Mouse (Mus musculus): ENCODE measurements at regions not wholly inside any gene's neighbourhood (a gene's known extent, or its start where the extent isn't known, plus 50 kb on each side); places are given as distances from the start of the nearest gene placed in this dataset.
"Not testable (repeated sequence)": the region's sequence is repeated elsewhere in the genome, so short reads cannot be mapped to it uniquely, and the experiment has no call there.

DNA sequence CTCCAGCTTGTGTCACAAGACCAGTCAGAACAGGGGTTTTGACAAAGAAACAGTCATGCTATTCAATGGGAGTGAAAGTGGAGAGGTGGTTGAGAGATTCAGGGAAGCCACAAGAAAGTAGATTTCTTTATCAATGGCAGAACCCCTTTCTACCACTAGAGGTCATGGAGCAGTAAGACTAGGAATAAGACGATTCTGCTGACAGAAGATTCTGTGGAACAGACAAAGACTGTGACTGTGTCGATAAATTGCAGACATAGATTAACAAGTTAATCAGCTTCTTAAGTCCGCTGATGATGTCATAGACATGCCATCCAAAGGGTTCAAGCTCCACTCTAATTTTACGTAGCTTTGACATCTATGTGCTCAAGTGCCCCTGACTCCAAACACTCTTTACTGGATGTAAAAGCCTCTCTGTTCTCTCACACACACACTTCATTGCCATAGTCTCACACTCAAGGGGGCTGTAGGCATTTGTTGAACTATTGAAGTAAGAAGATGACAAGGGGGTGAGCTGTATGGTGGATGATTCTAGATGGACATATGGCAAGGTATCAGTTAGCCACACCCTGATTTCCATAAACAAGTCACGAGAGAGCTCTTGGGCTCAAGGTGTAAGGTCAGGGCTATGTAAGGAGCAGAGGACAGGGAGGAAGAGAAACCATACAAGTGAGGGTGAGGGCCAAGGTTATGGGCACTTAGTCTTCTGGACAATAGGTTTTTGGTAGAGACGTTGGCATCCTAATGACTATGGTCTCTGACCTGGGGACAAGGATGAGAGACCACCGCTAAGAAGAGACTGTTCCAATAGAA lies 102.9 kb upstream of the Fhl2 start:
- Histone ChIP-seq H3K4me1 (ENCODE audit: control insufficient read depth, low read depth, low read length) (peaks cover 6% of the 10 kb centered on the region), H3K4me2 (ENCODE audit: low read depth, low read length) (no peak overlapping the region), H3K27me3 (ENCODE audit: control insufficient read depth, insufficient read depth, low read depth, low read length) (no peaks in the 10 kb centered on the region), H3K9me3 (replicated peaks; ENCODE audit: control insufficient read depth, low read length) (no peaks in the 10 kb centered on the region), H3K9ac (ENCODE audit: low read depth, low read length) (no peak overlapping the region), H3K27ac (ENCODE audit: low read length) (no peak overlapping the region), H3K36me3 (ENCODE audit: control insufficient read depth, insufficient read depth) (no peaks in the 10 kb centered on the region), H3K4me3 (ENCODE audit: low read depth, low read length) (no peak overlapping the region)
- peak; percentile 32; the same call in 1 of the 2 replicates for ATAC-seq (ENCODE audit: low read depth)
- WGBS (ENCODE audit: insufficient replicate concordance) = 38% methylated on average over 7 of the region's 7 CpGs

DNA sequence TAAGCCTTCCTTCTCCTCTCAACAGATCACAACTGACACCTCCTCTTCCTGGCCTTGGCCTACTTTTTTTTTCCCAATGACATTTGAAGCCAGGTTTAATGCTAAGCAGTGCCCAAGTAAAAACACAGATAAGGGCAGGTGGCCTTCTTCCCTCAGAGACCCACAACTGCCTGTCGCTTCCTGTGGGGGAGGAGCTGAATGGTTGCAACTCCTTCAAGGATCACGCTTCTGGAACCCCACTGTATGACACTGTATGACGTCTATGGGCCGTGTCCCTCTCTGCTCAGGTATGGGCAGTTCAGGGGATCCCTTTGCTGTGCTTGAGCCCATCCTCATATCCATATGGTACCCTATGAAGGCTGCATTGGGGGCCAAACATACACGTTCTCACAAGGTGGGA lies 103.9 kb upstream of the Fhl2 start:
- no peak for ATAC-seq (ENCODE audit: low read depth)
- H3K27ac ChIP-seq (ENCODE audit: low read length) = no peak overlapping the region
- no peaks in the 10 kb centered on the region for H3K9me3 ChIP-seq (replicated peaks; ENCODE audit: control insufficient read depth, low read length)
- no peaks in the 10 kb centered on the region for H3K27me3 ChIP-seq (ENCODE audit: control insufficient read depth, insufficient read depth, low read depth, low read length)
- peaks cover 6% of the 10 kb centered on the region for H3K4me1 ChIP-seq (ENCODE audit: control insufficient read depth, low read depth, low read length)
- WGBS (ENCODE audit: insufficient replicate concordance) = 54% methylated on average over 5 of the region's 5 CpGs
- no peaks in the 10 kb centered on the region for H3K36me3 ChIP-seq (ENCODE audit: control insufficient read depth, insufficient read depth)
- H3K4me2 ChIP-seq (ENCODE audit: low read depth, low read length) = no peak overlapping the region
- H3K4me3 ChIP-seq (ENCODE audit: low read depth, low read length) = no peak overlapping the region
- no peak overlapping the region for H3K9ac ChIP-seq (ENCODE audit: low read depth, low read length)

DNA sequence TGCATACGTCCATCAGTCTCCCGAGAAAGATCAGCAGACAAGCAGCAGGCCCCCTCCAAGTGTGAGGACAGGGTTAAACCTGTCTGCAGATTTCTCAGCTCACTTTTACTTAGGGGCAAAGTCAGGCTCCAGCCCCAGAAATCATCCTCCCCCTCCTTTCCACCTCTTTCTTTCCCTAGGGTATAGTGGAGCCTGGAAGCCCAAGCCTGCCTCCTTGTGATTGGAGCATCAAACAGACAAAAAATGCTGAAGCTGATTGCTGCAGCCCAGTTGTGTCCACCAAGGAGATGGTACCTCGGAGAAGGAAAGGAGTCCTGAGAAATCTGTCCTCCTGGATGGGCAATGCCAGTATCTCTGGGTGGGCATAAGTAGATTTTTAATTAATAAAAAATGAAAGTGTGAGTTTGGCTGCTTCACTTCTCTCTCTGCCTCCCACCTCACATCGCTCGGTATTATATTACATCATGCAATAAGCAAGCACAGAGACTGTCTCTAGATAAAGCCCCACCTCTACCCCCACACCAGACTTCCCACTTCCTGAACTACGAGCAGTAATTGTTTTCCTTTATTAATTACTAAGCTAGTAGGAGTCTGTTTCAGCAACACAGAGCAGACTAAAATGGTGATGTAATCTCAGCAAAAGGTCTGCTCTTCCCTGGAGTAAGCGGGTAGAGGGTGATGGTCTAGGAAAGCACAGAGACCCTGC lies 105.2 kb upstream of the Fhl2 start:
- H3K36me3 ChIP-seq (ENCODE audit: control insufficient read depth, insufficient read depth) = no peaks in the 10 kb centered on the region
- WGBS (ENCODE audit: insufficient replicate concordance) = 54% methylated on average over 7 of the region's 7 CpGs
- H3K9ac ChIP-seq (ENCODE audit: low read depth, low read length) = no peak overlapping the region
- no peaks in the 10 kb centered on the region for H3K27me3 ChIP-seq (ENCODE audit: control insufficient read depth, insufficient read depth, low read depth, low read length)
- H3K4me1 ChIP-seq (ENCODE audit: control insufficient read depth, low read depth, low read length) = peaks cover 6% of the 10 kb centered on the region
- no peaks in the 10 kb centered on the region for H3K9me3 ChIP-seq (replicated peaks; ENCODE audit: control insufficient read depth, low read length)
- no peak for ATAC-seq (ENCODE audit: low read depth)
- H3K4me2 ChIP-seq (ENCODE audit: low read depth, low read length) = no peak overlapping the region
- H3K27ac ChIP-seq (ENCODE audit: low read length) = no peak overlapping the region
- no peak overlapping the region for H3K4me3 ChIP-seq (ENCODE audit: low read depth, low read length)

DNA sequence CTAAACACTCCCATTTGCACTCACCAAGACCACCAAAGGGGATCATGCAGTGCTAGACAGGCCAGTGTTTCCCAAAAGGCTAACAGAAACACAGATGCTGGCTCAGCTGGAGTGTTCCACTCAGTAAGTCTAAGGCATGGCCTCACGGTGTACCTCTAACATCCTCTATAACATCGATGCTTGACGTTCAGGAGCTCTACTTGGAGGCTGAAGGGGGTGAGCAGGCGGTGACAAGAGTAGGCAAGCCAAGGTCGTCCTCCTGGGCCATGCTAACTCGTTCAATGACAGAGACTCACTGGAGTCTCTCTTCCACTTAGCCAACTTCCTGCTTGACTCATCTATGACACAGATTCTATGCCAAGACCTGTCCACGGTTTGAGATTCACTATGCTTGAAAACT lies 105.9 kb upstream of the Fhl2 start:
- Histone ChIP-seq H3K4me2 (ENCODE audit: low read depth, low read length) (no peak overlapping the region), H3K4me3 (ENCODE audit: low read depth, low read length) (no peak overlapping the region), H3K36me3 (ENCODE audit: control insufficient read depth, insufficient read depth) (no peaks in the 10 kb centered on the region), H3K9ac (ENCODE audit: low read depth, low read length) (no peak overlapping the region), H3K9me3 (replicated peaks; ENCODE audit: control insufficient read depth, low read length) (no peaks in the 10 kb centered on the region), H3K4me1 (ENCODE audit: control insufficient read depth, low read depth, low read length) (peaks cover 5% of the 10 kb centered on the region), H3K27me3 (ENCODE audit: control insufficient read depth, insufficient read depth, low read depth, low read length) (no peaks in the 10 kb centered on the region), H3K27ac (ENCODE audit: low read length) (no peak overlapping the region)
- no peak for ATAC-seq (ENCODE audit: low read depth)
- WGBS (ENCODE audit: insufficient replicate concordance) = 54% methylated on average over 7 of the region's 7 CpGs

DNA sequence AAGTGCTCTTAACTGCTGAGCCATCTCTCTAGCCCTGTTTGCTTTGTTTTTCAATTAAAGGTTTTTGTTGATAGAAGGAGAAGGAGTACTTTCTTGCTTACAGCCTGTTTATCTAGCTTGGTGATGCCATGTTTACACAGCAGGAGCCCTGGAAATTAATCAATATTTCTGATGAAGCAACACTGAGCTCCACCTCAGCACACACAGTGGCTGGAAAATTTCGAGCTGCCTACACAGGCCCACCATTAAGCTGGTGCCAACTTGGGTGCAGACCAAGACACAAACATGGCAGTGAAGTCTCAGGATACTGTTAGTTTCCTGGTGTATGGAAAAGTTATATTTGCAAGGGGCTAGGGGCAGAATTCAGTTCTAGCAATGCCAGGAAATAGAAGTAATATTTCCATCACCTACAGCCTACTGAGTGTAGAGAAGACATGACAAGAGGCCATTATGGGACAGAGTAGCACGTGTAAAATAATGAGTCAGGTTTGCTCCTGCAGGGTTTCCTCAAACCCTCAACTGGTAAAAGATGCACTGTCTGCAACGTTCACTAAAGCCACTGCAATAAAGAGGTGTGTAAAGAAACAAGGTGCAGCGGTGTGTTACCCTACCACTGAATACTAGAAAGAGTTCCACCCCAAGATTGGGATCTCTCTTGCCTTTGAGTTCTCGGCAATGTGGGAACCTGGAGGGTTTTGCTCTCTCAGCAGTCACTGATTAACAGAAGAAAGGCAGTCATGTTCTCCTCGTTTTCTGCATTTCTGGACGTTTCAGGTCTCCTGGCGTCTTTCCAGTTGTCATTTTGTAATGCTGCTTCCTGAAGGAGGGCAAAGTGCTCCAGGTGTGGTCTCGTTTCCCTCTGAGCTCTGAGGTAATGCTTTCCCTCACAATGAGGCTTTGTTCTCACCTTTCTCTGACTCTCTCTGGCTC lies 108.8 kb upstream of the Fhl2 start:
- WGBS (ENCODE audit: insufficient replicate concordance) = 37% methylated on average over 9 of the region's 9 CpGs
- Histone ChIP-seq H3K4me2 (ENCODE audit: low read depth, low read length) (no peak overlapping the region), H3K27me3 (ENCODE audit: control insufficient read depth, insufficient read depth, low read depth, low read length) (no peaks in the 10 kb centered on the region), H3K4me3 (ENCODE audit: low read depth, low read length) (no peak overlapping the region), H3K9ac (ENCODE audit: low read depth, low read length) (no peak overlapping the region), H3K36me3 (ENCODE audit: control insufficient read depth, insufficient read depth) (no peaks in the 10 kb centered on the region), H3K27ac (ENCODE audit: low read length) (no peak overlapping the region), H3K4me1 (ENCODE audit: control insufficient read depth, low read depth, low read length) (no peaks in the 10 kb centered on the region), H3K9me3 (replicated peaks; ENCODE audit: control insufficient read depth, low read length) (no peaks in the 10 kb centered on the region)
- peak; percentile 69 for ATAC-seq (ENCODE audit: low read depth)

DNA sequence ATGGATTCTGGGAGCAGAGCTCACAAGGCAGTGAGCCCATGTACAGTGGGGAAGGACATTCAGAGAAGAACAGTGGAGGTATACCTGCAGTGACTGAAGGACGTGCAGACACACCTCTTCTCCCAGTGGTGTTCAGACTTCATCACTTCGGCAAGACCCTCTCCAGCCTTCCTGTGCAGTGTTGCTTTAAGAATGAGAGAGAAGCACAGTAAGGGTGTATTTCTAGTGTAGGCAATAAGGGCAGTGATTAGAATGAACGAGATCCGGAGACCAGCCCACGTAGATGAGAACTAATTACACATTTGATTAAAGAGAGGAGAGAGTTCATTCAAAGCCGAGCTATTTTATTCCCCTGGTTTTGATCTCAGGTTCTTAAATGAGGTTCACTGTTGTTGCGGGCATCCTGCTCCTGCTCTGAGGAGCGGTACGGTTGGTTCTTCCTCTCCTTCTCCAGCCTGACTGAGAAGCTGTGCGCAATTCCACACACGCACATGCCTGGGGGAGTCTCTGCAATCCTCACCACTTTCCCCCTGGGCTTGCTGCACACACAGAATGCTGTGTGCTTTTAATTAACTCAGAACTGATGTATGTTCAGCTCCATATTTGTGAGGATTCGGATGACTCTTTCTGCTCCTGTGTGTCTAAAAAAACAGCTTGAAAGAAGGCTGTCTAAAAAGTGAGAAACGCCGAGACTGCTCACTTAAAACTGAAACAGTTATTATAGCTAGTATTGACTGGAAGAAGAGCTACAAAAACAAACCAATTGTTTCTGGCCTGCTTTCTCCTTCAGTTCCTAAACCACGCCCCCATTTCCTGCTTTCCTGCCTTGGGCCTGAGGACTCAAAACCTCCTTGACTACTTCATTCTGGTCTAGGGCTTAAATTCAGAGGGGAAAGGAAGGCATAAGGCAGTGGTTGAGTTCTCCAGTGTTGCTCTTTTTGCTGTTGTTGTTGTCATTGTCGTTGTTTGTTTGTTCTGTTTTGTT lies 114.2 kb upstream of the Fhl2 start:
- Histone ChIP-seq H3K27me3 (ENCODE audit: control insufficient read depth, insufficient read depth, low read depth, low read length) (no peaks in the 10 kb centered on the region), H3K4me3 (ENCODE audit: low read depth, low read length) (no peak overlapping the region), H3K4me2 (ENCODE audit: low read depth, low read length) (no peak overlapping the region), H3K4me1 (ENCODE audit: control insufficient read depth, low read depth, low read length) (no peaks in the 10 kb centered on the region), H3K9ac (ENCODE audit: low read depth, low read length) (no peak overlapping the region), H3K27ac (ENCODE audit: low read length) (no peak overlapping the region), H3K9me3 (replicated peaks; ENCODE audit: control insufficient read depth, low read length) (no peaks in the 10 kb centered on the region), H3K36me3 (ENCODE audit: control insufficient read depth, insufficient read depth) (no peaks in the 10 kb centered on the region)
- no peak for ATAC-seq (ENCODE audit: low read depth)
- 56% methylated on average over 16 of the region's 16 CpGs for WGBS (ENCODE audit: insufficient replicate concordance)

DNA sequence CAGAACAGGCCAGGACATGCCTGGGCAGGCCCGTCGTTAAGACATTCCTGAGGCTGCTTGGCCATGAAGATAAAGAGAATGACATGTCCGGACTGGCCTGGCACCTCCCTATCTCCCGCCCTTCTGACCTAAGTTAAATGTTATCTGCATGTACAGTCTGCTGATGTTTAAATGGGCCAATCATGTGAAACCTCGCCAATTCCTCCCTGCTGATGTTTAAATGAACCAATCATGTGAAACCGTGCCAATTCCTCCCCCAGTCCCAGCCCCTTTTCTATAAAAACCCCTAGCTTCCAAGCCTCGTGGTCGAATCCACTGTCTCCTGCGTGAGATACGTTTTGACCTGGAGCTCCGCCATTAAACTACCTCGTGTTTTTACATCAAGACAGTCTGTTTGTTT lies 119.5 kb upstream of the Fhl2 start:
- not testable (repeated sequence) for H3K36me3 ChIP-seq (ENCODE audit: control insufficient read depth, insufficient read depth); H3K27ac ChIP-seq (ENCODE audit: low read length); ATAC-seq (ENCODE audit: low read depth); H3K9me3 ChIP-seq (replicated peaks; ENCODE audit: control insufficient read depth, low read length); H3K27me3 ChIP-seq (ENCODE audit: control insufficient read depth, insufficient read depth, low read depth, low read length); H3K4me2 ChIP-seq (ENCODE audit: low read depth, low read length); H3K4me3 ChIP-seq (ENCODE audit: low read depth, low read length); H3K9ac ChIP-seq (ENCODE audit: low read depth, low read length); H3K4me1 ChIP-seq (ENCODE audit: control insufficient read depth, low read depth, low read length)
- 54% methylated on average over 12 of the region's 12 CpGs for WGBS (ENCODE audit: insufficient replicate concordance)
